Mouse (Mus musculus) monocyte, adult 2 months (primary cell): ENCODE results near the gene Ect2.

Experiments used
- DNase-seq, 2 experiments: peaks; one replicate each; pipeline ENCODE4 v3.0.0; 2022; ENCODE audit warnings: low spot score in 2 of 2, low read depth in 1 of 2

Ect2 gene

DNA sequence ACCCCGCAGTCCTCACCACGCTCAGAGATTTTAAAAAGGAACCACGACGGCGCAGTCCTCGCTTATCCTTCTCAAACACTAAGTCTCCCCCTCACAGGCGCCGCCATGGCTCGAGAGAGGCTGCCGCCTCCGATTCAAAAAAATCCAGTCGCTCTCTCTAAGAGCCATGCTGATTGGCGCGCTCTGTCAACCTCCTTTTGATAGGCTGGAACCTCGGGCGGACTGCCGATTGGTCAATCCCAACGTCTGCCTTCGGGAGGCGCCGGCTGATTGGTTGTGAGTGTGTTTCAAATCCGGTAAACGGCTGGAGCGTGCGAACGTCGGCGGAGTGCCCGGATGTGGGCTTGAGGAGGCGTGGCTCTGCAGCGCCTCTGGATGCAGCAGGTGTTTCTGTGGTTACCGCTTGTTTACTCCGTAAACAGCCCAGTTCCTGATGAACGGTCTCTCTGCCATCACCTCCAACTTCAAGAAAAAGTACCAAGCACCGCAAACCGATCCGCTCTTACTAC lies at the start of gene Ect2:
TSS of gene Ect2 (minus strand) at position 178 of the 509 bp plus-strand sequence.
- DNase-seq, result peak; percentile 95 to 97

DNA sequence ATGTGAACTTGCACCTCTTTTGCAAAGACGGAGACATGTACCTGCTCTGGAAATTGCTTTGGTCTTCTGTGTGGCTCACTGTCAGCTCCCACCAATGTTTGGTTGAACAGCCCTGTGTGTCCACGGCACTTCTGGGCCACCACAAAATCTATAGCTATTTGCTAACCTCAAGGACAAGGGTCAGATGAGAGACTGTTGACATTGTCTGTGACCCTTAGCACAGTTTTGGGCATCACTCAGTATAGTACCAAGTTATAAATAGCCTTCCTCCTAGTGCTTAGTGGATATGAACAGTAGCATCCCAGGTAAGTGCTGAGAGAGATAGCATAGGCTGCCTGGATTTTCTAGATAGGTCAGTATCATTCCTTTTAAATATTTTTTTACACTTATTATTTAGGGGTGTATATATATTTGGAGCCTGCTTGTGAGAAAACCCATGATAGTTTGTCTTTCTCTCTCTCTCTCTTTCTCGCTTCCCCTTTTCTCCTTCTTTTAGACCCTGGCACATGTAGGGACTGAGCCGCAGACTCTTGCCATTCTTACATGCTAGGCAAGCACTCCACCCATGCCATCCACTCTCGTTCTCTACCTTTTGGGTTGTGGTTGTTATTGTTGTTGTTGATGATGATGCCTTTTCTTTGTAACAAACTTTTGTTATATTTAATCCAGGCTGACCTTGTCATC lies 48.2 kb upstream of the Ect2 start:
- no peak for DNase-seq

DNA sequence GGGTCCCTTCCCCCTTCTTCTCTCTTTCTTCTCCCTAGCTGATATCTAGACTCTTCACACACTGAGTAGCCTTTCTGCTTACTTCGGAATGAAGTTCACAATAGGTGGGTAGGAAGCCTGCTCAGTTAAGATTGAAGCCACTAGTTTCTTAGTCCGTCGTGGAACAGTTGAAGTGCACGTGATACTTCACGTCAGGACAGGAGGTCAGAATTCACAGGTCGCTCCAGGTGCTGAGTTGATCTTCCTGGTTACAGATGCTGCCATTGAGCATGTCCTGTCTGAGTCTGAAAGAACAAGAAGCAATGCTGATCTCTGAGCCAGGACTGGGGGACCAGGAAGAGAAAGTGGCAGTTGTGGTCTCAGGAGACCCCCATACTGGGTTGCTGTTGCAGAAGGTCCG lies 45.4 kb upstream of the Ect2 start:
- DNase-seq, result no peak

DNA sequence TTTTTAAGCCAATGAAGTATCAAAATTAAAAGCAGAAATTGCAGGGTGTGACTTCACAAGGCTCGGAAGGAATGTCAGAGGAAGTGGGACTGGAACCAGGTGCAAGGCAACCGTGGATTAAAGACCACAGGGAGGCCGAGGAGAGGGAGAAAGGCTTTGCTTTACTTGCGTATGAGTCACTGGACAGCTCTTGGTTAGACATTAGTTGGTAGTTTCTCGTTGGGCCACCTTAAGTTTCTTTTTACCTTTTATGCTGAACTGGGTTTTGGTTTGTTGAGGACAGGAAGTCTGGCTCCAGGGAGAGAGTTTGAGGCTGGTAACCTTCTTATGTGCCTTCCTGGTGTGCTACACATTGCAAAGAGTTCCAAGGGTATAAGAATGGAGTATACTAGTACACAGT lies 44.1 kb upstream of the Ect2 start:
- no peak for DNase-seq

DNA sequence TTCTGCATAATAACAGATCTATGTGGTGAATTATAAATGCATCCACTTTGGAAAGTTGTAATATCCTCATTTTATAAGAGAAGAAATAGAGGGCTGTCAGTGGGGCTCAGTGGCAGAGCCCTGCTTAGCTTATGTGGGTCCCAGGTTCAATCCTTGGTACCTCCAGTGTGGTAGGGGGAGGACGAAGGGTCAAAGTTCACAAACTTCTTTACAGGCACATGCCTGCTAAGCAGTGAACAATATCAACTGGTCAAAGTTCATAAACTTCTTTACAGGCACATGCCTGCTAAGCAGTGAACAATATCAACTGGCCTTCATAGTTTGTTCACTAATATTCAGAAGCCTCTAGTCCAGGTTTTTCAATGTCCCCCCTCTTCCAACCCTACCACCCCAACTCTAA lies 42.9 kb upstream of the Ect2 start:
- DNase-seq, result no peak

DNA sequence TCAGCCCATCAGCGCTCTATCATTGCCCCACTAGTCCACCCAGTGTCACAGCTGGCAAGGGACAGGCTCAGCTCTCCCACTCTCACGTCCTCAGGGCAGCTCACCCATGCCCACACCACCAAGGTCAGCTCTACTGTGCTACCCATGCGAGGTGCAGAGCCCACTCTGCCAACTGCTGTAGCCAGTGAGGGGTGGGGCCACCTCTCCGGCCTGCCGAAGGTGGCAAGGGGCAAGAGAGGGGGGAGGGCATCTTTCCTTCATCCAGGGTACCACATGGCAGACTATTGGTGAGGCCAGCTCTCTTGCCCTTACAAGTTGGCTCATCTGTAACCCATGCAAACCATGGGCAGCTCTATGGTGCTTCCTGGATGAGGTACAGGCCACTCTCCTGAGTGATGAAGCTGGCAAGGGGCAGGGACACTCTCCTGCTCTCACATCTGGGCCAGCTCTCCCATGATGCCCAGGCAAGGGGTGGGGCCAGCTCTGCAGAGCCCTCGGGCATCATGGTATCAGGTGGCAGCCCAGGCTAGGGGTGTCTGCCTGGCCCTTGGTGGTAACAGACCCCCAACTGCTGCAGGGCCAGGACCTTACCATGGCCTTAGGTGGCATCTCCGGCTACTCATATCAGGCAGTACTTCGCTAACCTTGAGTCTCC lies 42.0 kb upstream of the Ect2 start:
- DNase-seq, result no peak

DNA sequence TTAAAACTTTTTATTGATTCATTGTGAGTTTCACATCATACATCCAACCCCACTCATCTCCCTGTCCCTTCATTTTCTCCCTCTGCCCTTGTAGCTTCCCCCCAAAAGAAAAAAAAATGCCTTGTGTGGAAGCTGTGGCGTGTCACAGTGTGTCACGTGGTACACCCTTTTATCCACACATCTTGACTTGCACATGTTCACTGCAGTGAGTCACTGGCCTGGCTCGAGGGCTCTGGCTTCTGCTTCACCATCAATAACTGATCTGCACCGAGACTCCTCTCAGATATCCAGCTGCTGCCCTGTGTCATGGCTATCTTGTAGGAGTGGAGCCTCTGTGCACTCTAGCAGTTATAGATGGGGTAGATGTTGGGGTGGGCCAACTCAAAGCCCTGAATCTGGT lies 41.5 kb upstream of the Ect2 start:
- no peak for DNase-seq

DNA sequence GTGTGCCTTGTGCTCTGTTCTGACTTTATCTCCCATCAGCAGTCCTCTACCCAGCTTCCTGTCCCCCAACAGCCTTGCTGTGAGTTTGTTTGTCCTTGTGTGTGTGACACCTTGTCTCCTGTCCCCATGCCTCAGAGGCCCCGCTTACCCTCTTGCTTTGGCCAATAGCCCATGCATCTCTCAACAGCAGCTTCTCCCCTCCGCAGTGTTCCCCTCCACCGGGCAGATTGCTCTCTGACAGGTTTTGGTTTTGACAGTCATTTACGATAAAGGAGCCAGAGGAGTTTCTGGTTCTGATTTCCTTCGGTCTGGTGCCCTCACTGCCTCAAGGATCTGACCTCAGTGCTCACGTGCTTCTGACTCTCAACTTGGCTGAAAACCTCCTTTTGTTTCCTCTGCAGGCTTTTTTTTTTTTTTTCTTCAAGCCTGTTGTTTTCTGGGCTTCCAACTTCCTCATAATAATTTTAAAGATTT lies 40.2 kb upstream of the Ect2 start:
- peak in 1 of 2 experiments; percentile 49 for DNase-seq

DNA sequence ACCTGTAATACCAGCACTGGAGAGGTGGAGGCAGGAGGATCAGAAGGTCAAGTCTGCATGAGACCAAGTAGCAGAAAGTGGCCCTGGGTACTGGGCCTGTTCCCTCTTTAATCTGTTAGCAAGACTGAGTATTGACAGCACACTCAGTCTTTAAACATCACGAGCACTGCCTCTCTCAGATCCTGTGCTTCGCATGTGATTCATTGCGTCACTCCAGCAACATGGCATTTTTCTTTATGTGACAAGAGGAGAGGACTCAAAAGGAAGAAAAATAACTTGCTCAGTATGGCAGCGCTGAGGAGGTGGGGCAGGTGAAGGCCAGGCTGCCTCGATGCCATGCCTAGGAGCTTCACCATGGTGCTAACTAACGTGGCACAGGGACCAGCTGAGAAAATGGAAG lies 38.2 kb upstream of the Ect2 start:
- DNase-seq, result peak; percentile 42 to 69

DNA sequence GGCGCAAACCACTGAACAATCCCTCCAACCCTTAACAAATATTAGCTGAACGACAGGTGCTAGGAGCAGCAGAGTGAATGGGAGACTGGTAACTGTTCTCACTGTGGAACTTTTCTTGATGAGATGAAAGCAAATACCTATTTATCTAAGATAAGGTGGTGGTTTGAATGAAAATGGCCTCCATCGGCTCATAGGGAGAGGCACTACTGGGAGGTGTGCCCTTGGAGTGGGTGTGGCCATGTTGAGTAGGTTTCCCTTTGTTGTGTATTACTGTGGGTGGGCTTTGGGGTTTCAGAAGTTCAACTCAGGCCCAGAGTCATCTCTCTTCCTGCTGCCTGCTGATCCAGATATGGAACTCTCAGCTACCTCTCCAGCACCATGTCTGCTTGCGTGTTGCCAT lies 37.2 kb upstream of the Ect2 start:
- no peak for DNase-seq

DNA sequence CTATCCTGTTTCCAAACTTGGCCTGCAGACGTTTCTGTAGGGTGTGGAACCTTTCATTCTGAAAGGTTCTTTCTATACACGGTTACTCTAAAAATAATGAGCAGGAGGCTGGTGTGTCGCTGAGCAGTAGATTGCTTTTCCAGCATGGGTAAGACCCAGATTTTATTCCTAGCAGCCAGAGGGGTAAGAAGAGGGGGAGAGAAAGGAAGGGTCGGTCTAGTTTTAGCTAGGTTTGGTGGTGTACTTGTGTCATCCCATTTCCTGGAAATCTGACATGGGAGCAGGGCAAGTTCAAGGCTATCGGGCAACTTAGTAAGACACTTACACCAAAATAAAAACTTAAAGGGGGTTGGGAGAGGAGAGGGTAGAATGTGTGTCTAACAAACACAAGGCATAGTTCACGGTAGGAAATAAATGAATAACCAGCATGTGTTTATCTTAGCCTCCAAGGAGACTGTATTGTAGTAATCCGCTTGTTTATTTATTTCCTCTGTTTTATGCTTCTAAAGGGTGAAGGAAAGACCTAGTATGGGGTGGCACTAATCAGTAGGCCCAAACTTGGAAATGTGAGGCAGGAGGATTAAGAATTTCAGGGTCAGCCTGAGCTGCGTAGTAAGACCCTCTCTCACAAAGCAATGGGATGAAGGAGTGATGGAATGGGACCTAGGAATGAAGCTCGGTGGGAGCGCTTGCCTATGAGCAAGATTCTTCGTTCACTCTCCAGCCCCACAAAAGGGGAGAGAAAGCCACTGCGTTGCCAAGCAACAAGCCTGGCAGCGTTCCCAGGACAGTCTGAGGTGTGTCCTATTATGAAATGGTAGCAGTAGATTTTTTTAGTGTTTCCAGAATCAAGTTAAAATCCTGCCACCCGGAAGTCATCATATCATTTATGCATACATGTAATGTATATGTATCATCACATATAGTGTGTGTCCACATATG lies 35.9 kb upstream of the Ect2 start:
- no peak for DNase-seq

DNA sequence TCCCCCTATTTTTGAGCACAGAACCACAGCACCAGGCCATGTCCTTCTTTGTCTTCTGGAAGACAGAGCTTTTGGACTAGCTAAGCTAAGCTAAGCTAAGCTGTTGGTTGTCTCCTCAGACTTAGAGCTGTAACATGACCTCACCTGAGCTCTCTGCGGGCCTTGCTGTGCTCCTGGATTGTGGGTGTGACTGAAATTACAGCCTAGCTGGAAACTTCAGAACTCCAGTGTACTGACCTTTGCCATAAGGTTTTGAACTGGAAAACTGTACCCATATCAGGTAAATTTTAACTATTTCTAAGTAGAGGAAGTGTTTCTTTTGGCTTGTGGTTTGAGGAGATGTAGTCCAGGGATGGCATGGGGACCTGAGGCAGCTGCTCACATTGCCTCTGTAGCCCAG lies 34.7 kb upstream of the Ect2 start:
- no peak for DNase-seq

DNA sequence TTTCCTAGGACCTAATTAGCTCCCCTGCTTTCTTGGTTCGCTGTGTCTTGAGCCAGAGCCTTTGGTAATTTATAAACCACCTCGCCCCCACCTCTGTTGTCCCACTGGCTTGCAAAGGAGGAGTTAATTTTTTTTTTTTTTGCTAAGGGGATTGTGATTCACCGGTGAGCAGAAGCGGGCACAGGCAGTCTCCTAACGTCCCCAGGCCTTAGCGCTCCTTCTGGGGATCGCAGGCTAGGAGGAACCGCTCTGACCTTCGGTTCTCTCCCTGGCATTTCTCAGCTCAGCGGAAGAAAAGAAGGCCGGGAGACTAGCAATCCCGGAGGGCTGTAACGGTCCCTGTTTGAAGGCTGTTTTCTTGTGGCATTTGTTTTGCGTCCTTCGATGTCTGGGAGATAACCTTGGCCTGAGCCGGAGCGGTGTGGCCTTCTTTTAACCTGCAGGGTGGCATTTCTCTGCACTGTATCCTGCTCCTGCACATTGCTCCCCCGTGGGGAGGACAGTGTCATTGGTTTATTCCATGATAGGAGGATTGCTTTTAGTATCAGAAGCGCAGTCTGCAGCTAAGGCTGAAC lies 30.0 kb upstream of the Ect2 start:
- peak in 1 of 2 experiments; percentile 20 for DNase-seq

DNA sequence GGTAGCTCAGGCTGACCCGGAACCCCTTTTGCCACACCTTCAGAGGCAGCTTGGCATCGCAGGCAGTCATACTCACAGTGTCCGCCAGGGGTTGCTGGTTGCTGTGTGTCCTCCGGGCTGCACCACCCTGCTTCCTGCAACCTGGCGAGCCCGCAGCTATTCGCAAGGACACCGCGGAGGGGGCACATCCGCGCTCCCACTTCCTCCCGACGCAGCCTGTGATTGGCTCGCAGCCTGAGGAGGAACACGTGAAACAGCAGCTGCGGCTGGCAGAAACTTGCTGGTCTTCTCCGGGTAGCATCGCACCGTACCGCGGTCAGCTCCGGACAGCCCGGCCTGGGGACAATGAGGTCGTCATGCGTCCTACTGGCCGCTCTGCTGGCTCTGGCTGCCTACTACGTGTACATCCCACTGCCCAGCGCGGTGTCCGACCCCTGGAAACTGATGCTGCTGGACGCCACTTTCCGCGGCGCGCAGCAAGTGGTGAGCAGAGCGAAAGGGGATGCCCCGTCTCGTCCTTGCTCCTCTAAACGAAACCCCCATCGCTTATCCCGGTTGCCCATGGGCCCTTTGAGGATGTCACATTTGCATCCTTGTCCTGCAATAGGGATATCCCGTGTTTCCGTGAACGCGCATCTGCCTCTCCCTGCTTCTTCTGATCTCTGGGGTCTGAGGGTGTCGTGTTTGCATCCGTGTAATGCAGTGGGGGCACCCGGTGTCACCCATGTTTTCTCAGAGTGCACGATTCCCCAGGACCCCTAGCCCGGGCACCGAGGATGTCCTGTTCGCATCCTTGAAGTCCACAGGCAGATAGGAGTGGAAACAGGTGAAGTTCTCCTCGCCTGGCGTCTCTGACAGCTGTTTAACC lies 29.3 kb upstream of the Ect2 start, which contains the start of gene Nceh1:
TSS of gene Nceh1 (plus strand) at position 233 of the 868 bp plus-strand sequence.
- DNase-seq, result peak; percentile 89 to 92

DNA sequence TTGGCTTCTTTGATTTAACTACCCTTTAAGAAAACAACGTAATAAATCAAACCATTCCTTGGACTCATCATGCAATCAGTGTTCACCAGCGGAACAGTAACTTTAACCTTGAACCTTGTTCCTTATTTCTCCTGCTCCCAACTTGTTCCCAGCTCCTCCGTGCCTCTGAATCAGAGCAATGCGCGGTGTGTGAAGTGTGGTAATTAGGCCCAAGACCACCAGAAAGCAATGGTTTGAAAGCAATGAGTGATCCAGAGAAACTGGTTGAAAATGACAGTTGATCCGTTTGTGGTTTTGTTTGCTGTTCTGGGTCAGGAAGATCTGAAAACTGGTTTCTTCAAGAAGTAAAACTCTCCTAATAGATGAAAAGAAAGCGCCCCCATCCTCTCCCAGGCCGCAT lies 26.0 kb upstream of the Ect2 start:
- no peak for DNase-seq

DNA sequence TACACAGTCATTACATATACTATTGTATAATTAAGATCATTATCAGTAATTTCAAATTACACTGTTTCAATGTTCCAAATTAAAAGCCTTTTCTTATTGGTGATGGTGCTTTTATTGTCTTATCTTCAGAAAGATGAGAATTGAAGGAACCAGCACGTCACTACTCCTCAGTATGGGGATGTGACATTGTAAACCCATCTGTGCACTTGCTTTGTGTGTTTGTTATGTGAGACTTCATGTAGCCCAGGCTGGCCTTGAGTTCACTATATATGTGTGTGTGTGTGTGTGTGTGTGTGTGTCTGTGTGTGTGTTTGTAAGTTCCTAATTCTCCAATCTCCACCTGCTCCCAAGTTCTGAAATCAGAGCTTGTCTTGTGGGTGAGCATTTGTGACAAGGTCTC lies 16.6 kb upstream of the Ect2 start:
- no peak for DNase-seq

DNA sequence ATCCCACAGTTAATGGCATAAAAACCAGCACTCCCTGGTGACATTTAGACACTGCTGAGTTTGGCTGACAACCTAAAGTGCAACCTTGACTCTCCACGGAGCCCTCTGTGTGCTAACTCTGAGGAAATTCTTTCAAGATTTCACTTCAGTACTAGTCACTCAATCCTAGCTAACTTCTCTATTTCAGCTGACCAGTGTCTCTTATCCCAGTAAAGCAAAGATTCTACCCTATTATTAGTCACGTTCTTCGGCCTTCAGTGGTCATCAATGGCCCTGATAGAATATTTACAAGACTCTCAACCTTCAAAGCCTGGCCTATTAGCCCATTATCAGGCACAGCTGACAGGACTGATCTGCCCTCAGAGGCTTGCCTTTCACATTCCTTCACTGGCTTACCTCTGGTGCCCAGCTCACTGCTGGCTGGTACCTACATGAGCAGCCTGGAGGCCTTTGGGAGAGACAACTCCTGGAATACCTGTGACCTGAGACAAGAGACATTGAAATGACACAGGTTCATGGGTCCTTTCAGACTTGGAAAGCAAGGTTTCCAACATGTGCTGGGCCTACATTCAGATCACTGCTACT lies 11.9 kb upstream of the Ect2 start:
- no peak for DNase-seq

DNA sequence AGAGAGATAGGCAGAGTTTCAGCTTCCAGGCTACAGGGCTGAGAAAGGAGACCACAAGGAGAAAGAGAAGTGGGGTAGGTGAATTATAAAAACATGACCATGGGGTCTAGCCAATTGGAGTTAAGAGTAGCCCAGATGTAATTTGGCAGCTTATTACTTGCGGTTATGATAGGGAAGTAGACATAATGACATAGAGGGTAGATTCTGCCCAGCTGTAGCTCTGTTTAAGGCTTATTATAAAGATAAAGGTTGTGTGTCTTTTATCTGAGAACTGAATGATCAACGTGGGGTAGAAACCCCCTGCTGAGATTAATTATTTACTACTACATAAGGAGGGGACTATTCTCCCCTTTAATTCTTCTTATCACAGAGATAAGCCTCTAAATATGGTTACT lies 8.7 kb upstream of the Ect2 start:
- no peak for DNase-seq

DNA sequence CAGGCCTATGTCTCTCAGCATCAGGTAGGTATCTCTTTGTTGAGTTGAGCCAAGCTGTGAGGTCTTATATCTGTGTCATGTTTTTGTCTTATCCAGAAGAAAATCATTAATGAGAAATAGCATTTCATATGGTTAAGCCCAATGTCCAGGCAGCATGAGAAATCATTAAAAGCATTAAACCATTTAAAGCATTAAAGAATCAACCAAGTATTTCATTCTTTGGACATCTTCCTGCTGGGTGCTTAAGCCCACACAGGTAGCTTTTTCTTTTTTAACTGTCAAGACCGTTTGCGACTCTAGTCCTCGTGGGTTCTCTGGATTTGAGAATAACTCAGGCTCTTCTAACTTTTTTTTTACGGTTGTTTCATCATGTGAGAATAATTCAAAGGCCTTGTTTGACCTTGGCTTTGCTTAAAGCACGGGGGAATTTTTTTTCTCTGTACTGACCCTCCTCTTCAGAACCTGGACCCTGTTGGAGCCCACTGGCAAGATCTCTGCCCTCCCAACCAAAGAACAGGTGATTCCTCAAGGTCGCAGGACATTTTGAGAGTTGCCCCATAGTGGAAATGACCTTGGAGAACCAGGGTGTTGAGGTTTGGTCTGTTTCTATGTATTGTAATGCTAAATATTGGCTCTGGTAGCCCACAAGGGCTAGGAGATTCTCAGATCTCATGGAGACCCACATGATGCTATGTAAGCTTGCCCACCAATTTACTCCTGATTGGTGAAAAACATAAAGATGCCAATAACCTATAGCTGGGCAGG lies 8.1 kb upstream of the Ect2 start:
- no peak for DNase-seq
